Mouse (Mus musculus) bone marrow, adult 2 months (tissue): ENCODE measurements around the gene Gm5935.
"Not testable (repeated sequence)": the region's sequence is repeated elsewhere in the genome, so short reads cannot be mapped to it uniquely, and the experiment has no call there.

ENCODE experiments used
- CTCF ChIP-seq: fragments of 200-500 bp; IDR thresholded peaks from 2 replicates; pipeline ENCODE4 v1.5.1; 2011; ENCODE audit warnings: low read length, control low read depth; ENCODE audit not compliant: control insufficient read depth, insufficient read depth
- POLR2A ChIP-seq: fragments of 200-500 bp; IDR thresholded peaks from 2 replicates; pipeline ENCODE4 v1.6.1; 2011; ENCODE audit warnings: low read depth, mild to moderate bottlenecking, control low read depth, low read length, borderline replicate concordance; ENCODE audit not compliant: control insufficient read depth

DNA sequence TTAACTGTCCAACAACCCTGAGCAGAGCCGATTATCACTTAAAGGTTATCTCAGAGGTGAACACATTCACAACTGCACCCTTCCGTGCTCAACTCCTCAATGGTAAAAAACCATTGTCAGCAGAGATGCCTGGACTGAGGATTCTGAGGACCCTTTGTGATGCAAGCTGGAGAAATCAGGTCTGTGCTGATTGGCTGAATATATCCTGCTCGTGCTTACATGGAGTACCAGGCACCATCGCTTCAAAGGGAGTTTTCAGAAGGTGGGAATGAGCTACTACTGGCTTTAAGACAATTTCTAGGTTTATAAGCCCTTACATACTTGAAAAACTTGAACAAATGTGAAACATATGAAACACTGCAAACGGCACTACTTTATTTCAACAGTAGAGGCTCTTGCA is at the start of gene Gm5935:
- not testable (repeated sequence) for TF ChIP-seq CTCF, POLR2A
